Mouse (Mus musculus) kidney, adult 2 months (tissue): ENCODE results near the gene Rapgef2.

Source experiments
- CTCF ChIP-seq: fragments of 200-500 bp; conservative IDR thresholded peaks from 2 replicates; pipeline ENCODE4 v1.5.1; 2011; ENCODE audit warnings: low read depth, mild to moderate bottlenecking, control low read depth, low read length, moderate library complexity, mixed read lengths; ENCODE audit not compliant: insufficient read depth, insufficient read length
- POLR2A ChIP-seq: fragments of 200-500 bp; IDR thresholded peaks from one replicate; pipeline ENCODE4 v1.6.1; 2011; ENCODE audit warnings: low read depth, low read length, control low read depth

GRCm38 (mm10) chr3:79016830-79017229 is 269.5 kb downstream of the Rapgef2 start:
- TF ChIP-seq POLR2A: no peak
- TF ChIP-seq CTCF: no peak
